Mouse (Mus musculus): Measurements from ENCODE around the gene Olfr1392. TPM values are rescaled to one million over a fixed set of nuclear protein-coding genes. Genes with fewer than 3 reads are reported as not detected.

Olfr1392 gene
- polyA plus RNA-seq, 1 experiment = not detected

GRCm38 (mm10) chr11:49262286-49262685 is 22.8 kb upstream of the Olfr1392 start:
- Histone ChIP-seq H3K27ac (ENCODE audit: insufficient read depth, low read length) (no peak overlapping the region), H3K27me3 (ENCODE audit: control insufficient read depth, insufficient read depth, low read length) (no peaks in the 10 kb centered on the region), H3K4me3 (ENCODE audit: extremely low read depth, insufficient read depth, insufficient read length) (no peak overlapping the region), H3K4me1 (ENCODE audit: control insufficient read depth, insufficient read depth, insufficient read length) (no peaks in the 10 kb centered on the region), H3K36me3 (ENCODE audit: control insufficient read depth, insufficient read depth, low read length) (peaks cover 36% of the 10 kb centered on the region)
- WGBS = 91% methylated on average over 5 of the region's 5 CpGs
- DNase-seq (ENCODE audit: low read depth in 1 of 2, low spot score in 2 of 2) = no peak
- TF ChIP-seq POLR2A (IDR thresholded peaks at IDR 0.05; ENCODE audit: low read depth, low read length) (no peak), CTCF (IDR thresholded peaks at IDR 0.05; ENCODE audit: extremely low read depth, insufficient read depth, insufficient read length, insufficient replicate concordance) (no peak)

GRCm38 (mm10) chr11:49263149-49263548 is 21.9 kb upstream of the Olfr1392 start:
- WGBS = 89% methylated on average over 6 of the region's 6 CpGs
- no peak overlapping the region for H3K27ac ChIP-seq (ENCODE audit: insufficient read depth, low read length)
- H3K36me3 ChIP-seq (ENCODE audit: control insufficient read depth, insufficient read depth, low read length) = peaks cover 35% of the 10 kb centered on the region
- no peak for DNase-seq (ENCODE audit: low read depth in 1 of 2, low spot score in 2 of 2)
- no peak overlapping the region for H3K4me3 ChIP-seq (ENCODE audit: extremely low read depth, insufficient read depth, insufficient read length)
- no peak for TF ChIP-seq CTCF (IDR thresholded peaks at IDR 0.05; ENCODE audit: extremely low read depth, insufficient read depth, insufficient read length, insufficient replicate concordance)
- no peak for TF ChIP-seq POLR2A (IDR thresholded peaks at IDR 0.05; ENCODE audit: low read depth, low read length)
- H3K4me1 ChIP-seq (ENCODE audit: control insufficient read depth, insufficient read depth, insufficient read length) = no peaks in the 10 kb centered on the region
- no peaks in the 10 kb centered on the region for H3K27me3 ChIP-seq (ENCODE audit: control insufficient read depth, insufficient read depth, low read length)

GRCm38 (mm10) chr11:49264081-49264480 is 21.0 kb upstream of the Olfr1392 start:
- Histone ChIP-seq H3K4me1 (ENCODE audit: control insufficient read depth, insufficient read depth, insufficient read length) (no peaks in the 10 kb centered on the region), H3K27me3 (ENCODE audit: control insufficient read depth, insufficient read depth, low read length) (no peaks in the 10 kb centered on the region), H3K4me3 (ENCODE audit: extremely low read depth, insufficient read depth, insufficient read length) (no peak overlapping the region), H3K36me3 (ENCODE audit: control insufficient read depth, insufficient read depth, low read length) (peaks cover 35% of the 10 kb centered on the region), H3K27ac (ENCODE audit: insufficient read depth, low read length) (no peak overlapping the region)
- 92% methylated on average over 7 of the region's 7 CpGs for WGBS
- no peak for DNase-seq (ENCODE audit: low read depth in 1 of 2, low spot score in 2 of 2)
- TF ChIP-seq CTCF (IDR thresholded peaks at IDR 0.05; ENCODE audit: extremely low read depth, insufficient read depth, insufficient read length, insufficient replicate concordance) (no peak), POLR2A (IDR thresholded peaks at IDR 0.05; ENCODE audit: low read depth, low read length) (no peak)

GRCm38 (mm10) chr11:49264622-49265021 is 20.5 kb upstream of the Olfr1392 start:
- WGBS = 66% methylated on average over 11 of the region's 11 CpGs
- no peaks in the 10 kb centered on the region for H3K4me1 ChIP-seq (ENCODE audit: control insufficient read depth, insufficient read depth, insufficient read length)
- no peak for DNase-seq (ENCODE audit: low read depth in 1 of 2, low spot score in 2 of 2)
- H3K4me3 ChIP-seq (ENCODE audit: extremely low read depth, insufficient read depth, insufficient read length) = no peak overlapping the region
- H3K27me3 ChIP-seq (ENCODE audit: control insufficient read depth, insufficient read depth, low read length) = no peaks in the 10 kb centered on the region
- H3K27ac ChIP-seq (ENCODE audit: insufficient read depth, low read length) = no peak overlapping the region
- H3K36me3 ChIP-seq (ENCODE audit: control insufficient read depth, insufficient read depth, low read length) = peaks cover 33% of the 10 kb centered on the region
- TF ChIP-seq CTCF (IDR thresholded peaks at IDR 0.05; ENCODE audit: extremely low read depth, insufficient read depth, insufficient read length, insufficient replicate concordance) = no peak
- TF ChIP-seq POLR2A (IDR thresholded peaks at IDR 0.05; ENCODE audit: low read depth, low read length) = no peak

GRCm38 (mm10) chr11:49265101-49265500 is 20.0 kb upstream of the Olfr1392 start:
- Histone ChIP-seq H3K4me1 (ENCODE audit: control insufficient read depth, insufficient read depth, insufficient read length) (no peaks in the 10 kb centered on the region), H3K4me3 (ENCODE audit: extremely low read depth, insufficient read depth, insufficient read length) (no peak overlapping the region), H3K36me3 (ENCODE audit: control insufficient read depth, insufficient read depth, low read length) (peaks cover 31% of the 10 kb centered on the region), H3K27ac (ENCODE audit: insufficient read depth, low read length) (no peak overlapping the region), H3K27me3 (ENCODE audit: control insufficient read depth, insufficient read depth, low read length) (no peaks in the 10 kb centered on the region)
- no peak for DNase-seq (ENCODE audit: low read depth in 1 of 2, low spot score in 2 of 2)
- WGBS = 89% methylated on average over 8 of the region's 8 CpGs
- TF ChIP-seq POLR2A (IDR thresholded peaks at IDR 0.05; ENCODE audit: low read depth, low read length) (no peak), CTCF (IDR thresholded peaks at IDR 0.05; ENCODE audit: extremely low read depth, insufficient read depth, insufficient read length, insufficient replicate concordance) (no peak)

- no peak for TF ChIP-seq POLR2A (IDR thresholded peaks at IDR 0.05; ENCODE audit: low read depth, low read length)
- TF ChIP-seq CTCF (IDR thresholded peaks at IDR 0.05; ENCODE audit: extremely low read depth, insufficient read depth, insufficient read length, insufficient replicate concordance) = no peak
- DNase-seq (ENCODE audit: low read depth in 1 of 2, low spot score in 2 of 2) = no peak
- H3K4me1 ChIP-seq (ENCODE audit: control insufficient read depth, insufficient read depth, insufficient read length) = no peaks in the 10 kb centered on the region
- peaks cover 19% of the 10 kb centered on the region for H3K36me3 ChIP-seq (ENCODE audit: control insufficient read depth, insufficient read depth, low read length)
- no peak overlapping the region for H3K4me3 ChIP-seq (ENCODE audit: extremely low read depth, insufficient read depth, insufficient read length)
- H3K27ac ChIP-seq (ENCODE audit: insufficient read depth, low read length) = no peak overlapping the region
- 86% methylated on average over 6 of the region's 6 CpGs for WGBS
- no peaks in the 10 kb centered on the region for H3K27me3 ChIP-seq (ENCODE audit: control insufficient read depth, insufficient read depth, low read length)
Measured at GRCm38 (mm10) chr11:49266671-49267070, 18.4 kb upstream of the Olfr1392 start.

GRCm38 (mm10) chr11:49267316-49267715 is 17.8 kb upstream of the Olfr1392 start:
- no peak for DNase-seq (ENCODE audit: low read depth in 1 of 2, low spot score in 2 of 2)
- Histone ChIP-seq H3K27ac (ENCODE audit: insufficient read depth, low read length) (no peak overlapping the region), H3K4me3 (ENCODE audit: extremely low read depth, insufficient read depth, insufficient read length) (no peak overlapping the region), H3K4me1 (ENCODE audit: control insufficient read depth, insufficient read depth, insufficient read length) (no peaks in the 10 kb centered on the region), H3K27me3 (ENCODE audit: control insufficient read depth, insufficient read depth, low read length) (no peaks in the 10 kb centered on the region), H3K36me3 (ENCODE audit: control insufficient read depth, insufficient read depth, low read length) (peaks cover 12% of the 10 kb centered on the region)
- no peak for TF ChIP-seq POLR2A (IDR thresholded peaks at IDR 0.05; ENCODE audit: low read depth, low read length)
- TF ChIP-seq CTCF (IDR thresholded peaks at IDR 0.05; ENCODE audit: extremely low read depth, insufficient read depth, insufficient read length, insufficient replicate concordance) = no peak
- WGBS = 94% methylated on average over 10 of the region's 10 CpGs

Data from spleen, adult 2 months (tissue).